Mouse (Mus musculus) olfactory bulb, adult 2 months (tissue): ENCODE measurements at regions not wholly inside any gene's neighbourhood (a gene's known extent, or its start where the extent isn't known, plus 50 kb on each side); places are given as distances from the start of the nearest gene placed in this dataset.

ENCODE experiments used
- CTCF ChIP-seq: fragments of 200-500 bp; IDR thresholded peaks from 2 replicates; pipeline ENCODE4 v1.5.1; 2012; ENCODE audit warnings: low read depth, mild to moderate bottlenecking, low read length, moderate library complexity; ENCODE audit not compliant: insufficient read depth
- POLR2A ChIP-seq: fragments of 200-500 bp; IDR thresholded peaks from 2 replicates; pipeline ENCODE4 v1.6.1; 2012; ENCODE audit warnings: mild to moderate bottlenecking, low read depth, low read length, moderate library complexity; ENCODE audit not compliant: insufficient read depth

DNA sequence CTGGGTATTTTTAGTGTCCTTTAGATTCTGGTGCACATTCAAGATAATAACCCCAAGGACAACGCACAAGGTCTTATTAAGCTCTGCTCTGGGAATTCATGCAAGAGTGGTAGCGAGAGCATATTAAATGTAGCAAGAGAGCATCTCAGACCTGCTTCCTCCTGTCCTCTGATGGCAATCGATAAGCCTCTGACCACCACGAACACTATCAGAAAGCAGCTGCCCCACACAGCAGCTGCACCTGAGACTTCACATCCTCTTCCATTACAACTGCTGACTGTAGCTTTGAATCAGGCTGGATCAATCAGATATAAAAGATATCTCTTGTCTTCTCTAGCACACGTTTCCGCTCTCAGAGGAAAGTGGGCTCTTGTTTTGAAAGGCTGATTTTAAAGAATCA lies 117.8 kb downstream of the Tmco5 start:
- TF ChIP-seq POLR2A = no peak
- TF ChIP-seq CTCF = no peak
